Mouse (Mus musculus): ENCODE measurements around the gene Krt27. TPM values are rescaled to one million over a fixed set of nuclear protein-coding genes. Genes with fewer than 3 reads are reported as not detected.

Krt27 gene
- polyA plus RNA-seq, 2 experiments = not detected

GRCm38 (mm10) chr11:99329655-99330054, 21.2 kb downstream of the Krt27 start:
- TF ChIP-seq POLR2A (IDR thresholded peaks at IDR 0.05; ENCODE audit: borderline replicate concordance, extremely low read depth, insufficient read depth, insufficient read length) = no peak
- ATAC-seq (ENCODE audit: low FRiP score, low read depth) = no peak

GRCm38 (mm10) chr11:99322851-99323250, 28.1 kb downstream of the Krt27 start, which contains the start of gene Krt25:
Gene Krt25 (minus strand): TSS chr11:99322951.
- ATAC-seq (ENCODE audit: low FRiP score, low read depth) (no peak), DNase-seq (ENCODE audit: low spot score) (no peak)
- H3K27ac ChIP-seq (replicated peaks; ENCODE audit: low read depth, low read length) = no peak within 1 kb of the TSS
- no peak within 1 kb of the TSS for H3K4me3 ChIP-seq (replicated peaks; ENCODE audit: low read length)
- WGBS = 87% methylated on average over 11 of the region's 11 CpGs
- no peaks in the 10 kb centered on the region for H3K9me3 ChIP-seq (ENCODE audit: control insufficient read depth, low read length)
- no peak within 1 kb of the TSS for H3K9ac ChIP-seq (ENCODE audit: low read depth, low read length, severe bottlenecking)
- no peaks in the 10 kb centered on the region for H3K27me3 ChIP-seq (ENCODE audit: control insufficient read depth, insufficient read depth, low read length)
- no peaks in the 10 kb centered on the region for H3K36me3 ChIP-seq (ENCODE audit: control insufficient read depth, insufficient read depth, low read length)
- H3K4me1 ChIP-seq (ENCODE audit: control insufficient read depth, insufficient read depth, low read length) = no peaks in the 10 kb centered on the region
- H3K4me2 ChIP-seq (replicated peaks; ENCODE audit: low read depth, low read length, severe bottlenecking) = no peak within 1 kb of the TSS
- TF ChIP-seq POLR2A (IDR thresholded peaks at IDR 0.05; ENCODE audit: borderline replicate concordance, extremely low read depth, insufficient read depth, insufficient read length) = no peak

More at GRCm38 (mm10) chr11:99329655-99330054, 21.2 kb downstream of the Krt27 start:
- H3K27me3 ChIP-seq (ENCODE audit: control insufficient read depth, insufficient read depth, low read length) = no peaks in the 10 kb centered on the region
- H3K9me3 ChIP-seq (ENCODE audit: control insufficient read depth, low read length) = no peaks in the 10 kb centered on the region
- DNase-seq (ENCODE audit: low spot score) = no peak
- no peaks in the 10 kb centered on the region for H3K36me3 ChIP-seq (ENCODE audit: control insufficient read depth, insufficient read depth, low read length)
- H3K4me1 ChIP-seq (ENCODE audit: control insufficient read depth, insufficient read depth, low read length) = no peaks in the 10 kb centered on the region
- WGBS = 76% methylated on average over 2 of the region's 2 CpGs
- no peak overlapping the region for H3K27ac ChIP-seq (replicated peaks; ENCODE audit: low read depth, low read length)
- no peak overlapping the region for H3K9ac ChIP-seq (ENCODE audit: low read depth, low read length, severe bottlenecking)
- H3K4me3 ChIP-seq (replicated peaks; ENCODE audit: low read length) = no peak overlapping the region
- H3K4me2 ChIP-seq (replicated peaks; ENCODE audit: low read depth, low read length, severe bottlenecking) = no peak overlapping the region

GRCm38 (mm10) chr11:99321094-99321493, 29.8 kb downstream of the Krt27 start:
- TF ChIP-seq POLR2A (IDR thresholded peaks at IDR 0.05; ENCODE audit: borderline replicate concordance, extremely low read depth, insufficient read depth, insufficient read length) = no peak
- ATAC-seq (ENCODE audit: low FRiP score, low read depth) = no peak
- Histone ChIP-seq H3K4me2 (replicated peaks; ENCODE audit: low read depth, low read length, severe bottlenecking) (no peak overlapping the region), H3K27ac (replicated peaks; ENCODE audit: low read depth, low read length) (no peak overlapping the region), H3K27me3 (ENCODE audit: control insufficient read depth, insufficient read depth, low read length) (no peaks in the 10 kb centered on the region), H3K36me3 (ENCODE audit: control insufficient read depth, insufficient read depth, low read length) (no peaks in the 10 kb centered on the region), H3K9ac (ENCODE audit: low read depth, low read length, severe bottlenecking) (no peak overlapping the region), H3K4me1 (ENCODE audit: control insufficient read depth, insufficient read depth, low read length) (no peaks in the 10 kb centered on the region), H3K4me3 (replicated peaks; ENCODE audit: low read length) (no peak overlapping the region), H3K9me3 (ENCODE audit: control insufficient read depth, low read length) (no peaks in the 10 kb centered on the region)
- no peak for DNase-seq (ENCODE audit: low spot score)
- WGBS = 83% methylated on average over 14 of the region's 14 CpGs

GRCm38 (mm10) chr11:99319127-99319526, 31.8 kb downstream of the Krt27 start:
- Histone ChIP-seq H3K9me3 (ENCODE audit: control insufficient read depth, low read length) (no peaks in the 10 kb centered on the region), H3K27me3 (ENCODE audit: control insufficient read depth, insufficient read depth, low read length) (no peaks in the 10 kb centered on the region), H3K4me1 (ENCODE audit: control insufficient read depth, insufficient read depth, low read length) (no peaks in the 10 kb centered on the region), H3K9ac (ENCODE audit: low read depth, low read length, severe bottlenecking) (no peak overlapping the region), H3K4me2 (replicated peaks; ENCODE audit: low read depth, low read length, severe bottlenecking) (no peak overlapping the region), H3K36me3 (ENCODE audit: control insufficient read depth, insufficient read depth, low read length) (no peaks in the 10 kb centered on the region), H3K27ac (replicated peaks; ENCODE audit: low read depth, low read length) (no peak overlapping the region), H3K4me3 (replicated peaks; ENCODE audit: low read length) (no peak overlapping the region)
- no peak for TF ChIP-seq POLR2A (IDR thresholded peaks at IDR 0.05; ENCODE audit: borderline replicate concordance, extremely low read depth, insufficient read depth, insufficient read length)
- DNase-seq (ENCODE audit: low spot score) = no peak
- 49% methylated on average over 9 of the region's 9 CpGs for WGBS
- no peak for ATAC-seq (ENCODE audit: low FRiP score, low read depth)

GRCm38 (mm10) chr11:99316543-99316942, 34.4 kb downstream of the Krt27 start:
- no peaks in the 10 kb centered on the region for H3K27me3 ChIP-seq (ENCODE audit: control insufficient read depth, insufficient read depth, low read length)

GRCm38 (mm10) chr11:99314594-99314993, 36.3 kb downstream of the Krt27 start:
- ATAC-seq (ENCODE audit: low FRiP score, low read depth) (no peak), DNase-seq (ENCODE audit: low spot score) (no peak)
- Histone ChIP-seq H3K4me2 (replicated peaks; ENCODE audit: low read depth, low read length, severe bottlenecking) (no peak overlapping the region), H3K36me3 (ENCODE audit: control insufficient read depth, insufficient read depth, low read length) (no peaks in the 10 kb centered on the region), H3K4me1 (ENCODE audit: control insufficient read depth, insufficient read depth, low read length) (no peaks in the 10 kb centered on the region), H3K9ac (ENCODE audit: low read depth, low read length, severe bottlenecking) (no peak overlapping the region), H3K27ac (replicated peaks; ENCODE audit: low read depth, low read length) (no peak overlapping the region), H3K9me3 (ENCODE audit: control insufficient read depth, low read length) (no peaks in the 10 kb centered on the region), H3K27me3 (ENCODE audit: control insufficient read depth, insufficient read depth, low read length) (no peaks in the 10 kb centered on the region), H3K4me3 (replicated peaks; ENCODE audit: low read length) (no peak overlapping the region)
- 79% methylated on average over 2 of the region's 2 CpGs for WGBS
- no peak for TF ChIP-seq POLR2A (IDR thresholded peaks at IDR 0.05; ENCODE audit: borderline replicate concordance, extremely low read depth, insufficient read depth, insufficient read length)

More at GRCm38 (mm10) chr11:99316543-99316942, 34.4 kb downstream of the Krt27 start:
- no peak for TF ChIP-seq POLR2A (IDR thresholded peaks at IDR 0.05; ENCODE audit: borderline replicate concordance, extremely low read depth, insufficient read depth, insufficient read length)
- no peak overlapping the region for H3K9ac ChIP-seq (ENCODE audit: low read depth, low read length, severe bottlenecking)
- H3K9me3 ChIP-seq (ENCODE audit: control insufficient read depth, low read length) = no peaks in the 10 kb centered on the region
- no peak overlapping the region for H3K4me2 ChIP-seq (replicated peaks; ENCODE audit: low read depth, low read length, severe bottlenecking)
- H3K27ac ChIP-seq (replicated peaks; ENCODE audit: low read depth, low read length) = no peak overlapping the region
- H3K4me3 ChIP-seq (replicated peaks; ENCODE audit: low read length) = no peak overlapping the region
- no peak for ATAC-seq (ENCODE audit: low FRiP score, low read depth)
- H3K4me1 ChIP-seq (ENCODE audit: control insufficient read depth, insufficient read depth, low read length) = no peaks in the 10 kb centered on the region
- no peaks in the 10 kb centered on the region for H3K36me3 ChIP-seq (ENCODE audit: control insufficient read depth, insufficient read depth, low read length)
- 70% methylated on average over 8 of the region's 8 CpGs for WGBS
- no peak for DNase-seq (ENCODE audit: low spot score)

All from limb, embryonic 14.5 days (tissue).